Mouse (Mus musculus) spleen, embryonic (tissue): ENCODE data around the gene Cd2.

Experiments used
- CTCF ChIA-PET: fragments of 350-600 bp; sonication (Branson Sonifier 250); formaldehyde crosslinking; loops from one replicate; lab custom pipeline; 2022; lab: Charles Lee

Cd2 gene

GRCm38 (mm10) chr3:101276501-101277320, 11.0 kb downstream of the Cd2 start:
- CTCF ChIA-PET = interaction anchor here (0.7 to 1.5 kb wide), 2 partner anchors 13 to 1128 kb away, joined by 3 to 6 read pairs; no protein-coding TSS in a partner anchor

GRCm38 (mm10) chr3:101275636-101276300, 12.0 kb downstream of the Cd2 start:
- CTCF ChIA-PET = interaction anchor here (0.6 to 0.7 kb wide), 2 partner anchors 14 to 1127 kb away, joined by 4 to 6 read pairs; no protein-coding TSS in a partner anchor

- CTCF ChIA-PET = interaction anchor here (0.8 kb wide), 1 partner anchor 15 kb away, joined by 3 read pairs; no protein-coding TSS in a partner anchor
Observed at GRCm38 (mm10) chr3:101274794-101275193, 12.9 kb downstream of the Cd2 start.

- CTCF ChIA-PET = interaction anchor here (0.6 to 0.8 kb wide), 3 partner anchors 16 to 266 kb away, joined by 3 read pairs; no protein-coding TSS in a partner anchor
Observed at GRCm38 (mm10) chr3:101274041-101274770, 13.5 kb downstream of the Cd2 start.

- CTCF ChIA-PET = interaction anchor here (1.0 kb wide), 1 partner anchor 19 kb away, joined by 4 read pairs; no protein-coding TSS in a partner anchor
Observed at GRCm38 (mm10) chr3:101272166-101272565, 15.6 kb downstream of the Cd2 start.

GRCm38 (mm10) chr3:101270833-101271232, 16.9 kb downstream of the Cd2 start:
- CTCF ChIA-PET = interaction anchor here (0.6 kb wide), 1 partner anchor 464 kb away, joined by 10 read pairs; no protein-coding TSS in a partner anchor

- CTCF ChIA-PET = interaction anchor here (0.6 to 0.7 kb wide), 4 partner anchors 10 to 27 kb away, joined by 3 to 29 read pairs (median 17); partner anchors contain the start of gene Cd2
Observed at GRCm38 (mm10) chr3:101268361-101268760, 19.4 kb downstream of the Cd2 start.

- CTCF ChIA-PET = no interaction called here
Observed at GRCm38 (mm10) chr3:101265561-101266091, 22.1 kb downstream of the Cd2 start.

GRCm38 (mm10) chr3:101258976-101259375, 28.8 kb downstream of the Cd2 start:
- CTCF ChIA-PET = no interaction called here

GRCm38 (mm10) chr3:101256090-101256489, 31.6 kb downstream of the Cd2 start:
- CTCF ChIA-PET = no interaction called here

GRCm38 (mm10) chr3:101252141-101252540, 35.6 kb downstream of the Cd2 start:
- CTCF ChIA-PET = no interaction called here

- CTCF ChIA-PET = interaction anchor here (0.6 kb wide), 1 partner anchor 18 kb away, joined by 3 read pairs; no protein-coding TSS in a partner anchor
Observed at GRCm38 (mm10) chr3:101249846-101250245, 37.9 kb downstream of the Cd2 start.

- CTCF ChIA-PET = no interaction called here
Observed at GRCm38 (mm10) chr3:101245212-101245611, 42.5 kb downstream of the Cd2 start.

- CTCF ChIA-PET = interaction anchor here (0.7 kb wide), 1 partner anchor 60 kb away, joined by 4 read pairs; no protein-coding TSS in a partner anchor
Observed at GRCm38 (mm10) chr3:101243002-101243401, 44.7 kb downstream of the Cd2 start.

- CTCF ChIA-PET = no interaction called here
Observed at GRCm38 (mm10) chr3:101241866-101242265, 45.9 kb downstream of the Cd2 start.

GRCm38 (mm10) chr3:101240859-101241258, 46.9 kb downstream of the Cd2 start:
- CTCF ChIA-PET = no interaction called here

GRCm38 (mm10) chr3:101239236-101239635, 48.5 kb downstream of the Cd2 start:
- CTCF ChIA-PET = interaction anchor here (1.1 kb wide), 1 partner anchor 12 kb away, joined by 3 read pairs; no protein-coding TSS in a partner anchor

- CTCF ChIA-PET = interaction anchor here (1.1 kb wide), 1 partner anchor 11 kb away, joined by 3 read pairs; no protein-coding TSS in a partner anchor
Observed at GRCm38 (mm10) chr3:101238695-101239094, 49.0 kb downstream of the Cd2 start.

- CTCF ChIA-PET = no interaction called here
Observed at GRCm38 (mm10) chr3:101236995-101237808, 50.5 kb downstream of the Cd2 start.

GRCm38 (mm10) chr3:101236261-101236660, 51.5 kb downstream of the Cd2 start:
- CTCF ChIA-PET = interaction anchor here (0.6 kb wide), 1 partner anchor 203 kb away, joined by 3 read pairs; no protein-coding TSS in a partner anchor
